Mouse (Mus musculus): ENCODE measurements around the gene Lrrk1. TPM values are rescaled to one million over a fixed set of nuclear protein-coding genes. Genes with fewer than 3 reads are reported as not detected.

Lrrk1 gene
- total and polyA plus RNA-seq, 3 experiments, result 0.22 TPM; not detected in 2

DNA sequence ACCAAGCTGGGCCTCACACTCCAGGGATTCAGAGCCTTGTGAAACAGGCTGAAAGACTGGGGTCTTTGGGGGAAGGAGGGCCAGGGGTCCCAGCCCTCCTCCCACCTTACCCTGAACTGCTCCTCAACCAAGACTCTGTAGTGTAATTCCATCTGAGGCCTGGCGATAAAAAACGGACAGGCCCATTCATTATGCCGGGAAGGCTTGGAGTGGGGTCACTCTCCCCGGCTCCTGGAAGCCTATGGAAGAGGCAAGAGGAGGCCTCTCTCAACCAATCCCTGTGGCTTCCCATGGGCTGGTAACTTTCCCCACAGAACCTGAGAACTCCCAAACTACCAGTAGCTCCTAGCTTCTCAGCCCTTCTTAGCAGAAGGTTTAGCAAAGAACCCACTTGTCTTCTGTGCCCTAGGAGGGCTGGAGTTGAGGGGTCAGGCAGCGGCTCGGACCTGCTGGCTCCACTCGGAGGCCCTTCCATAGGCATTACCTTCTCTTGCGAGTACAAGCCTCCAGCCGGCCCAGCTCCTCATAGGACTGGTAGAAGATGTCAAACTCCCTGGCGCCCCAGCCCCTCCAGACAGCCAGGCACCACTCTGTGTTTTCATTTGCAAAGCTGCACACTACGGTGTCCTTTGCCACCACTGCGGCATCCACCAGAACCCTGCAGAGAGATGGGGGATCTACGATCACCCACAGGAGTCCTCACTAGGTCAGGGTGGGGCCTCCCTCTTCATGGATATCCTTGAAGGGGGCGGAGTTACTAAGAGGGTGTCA lies 128.5 kb downstream of the Lrrk1 start:
- Histone ChIP-seq H3K4me3 (ENCODE audit: low read depth, low read length) (no peak overlapping the region), H3K27me3 (ENCODE audit: insufficient read depth, low read length) (peaks cover 68% of the 10 kb centered on the region), H3K4me1 (ENCODE audit: insufficient read depth, low read depth, low read length) (peaks cover 9% of the 10 kb centered on the region; the same call in 1 of the 2 replicates), H3K36me3 (replicated peaks) (no peaks in the 10 kb centered on the region), H3K9me3 (replicated peaks) (no peaks in the 10 kb centered on the region)
- ATAC-seq (ENCODE audit: extremely low read depth, insufficient number of reproducible peaks, low FRiP score, poor library complexity, severe bottlenecking) (no peak), DNase-seq (ENCODE audit: low spot score) (no peak)
- TF ChIP-seq GATA1 (IDR thresholded peaks at IDR 0.05; ENCODE audit: borderline replicate concordance, low read length) (no peak), POLR2AphosphoS5 (IDR thresholded peaks at IDR 0.05; ENCODE audit: insufficient replicate concordance, low read depth, low read length) (no peak), TAL1 (conservative IDR thresholded peaks at IDR 0.05; ENCODE audit: low read depth, low read length) (no peak), CTCF (IDR thresholded peaks at IDR 0.05; ENCODE audit: low read depth, low read length) (no peak), GATA2 (IDR thresholded peaks at IDR 0.05; ENCODE audit: borderline replicate concordance, low read depth, low read length) (no peak)

DNA sequence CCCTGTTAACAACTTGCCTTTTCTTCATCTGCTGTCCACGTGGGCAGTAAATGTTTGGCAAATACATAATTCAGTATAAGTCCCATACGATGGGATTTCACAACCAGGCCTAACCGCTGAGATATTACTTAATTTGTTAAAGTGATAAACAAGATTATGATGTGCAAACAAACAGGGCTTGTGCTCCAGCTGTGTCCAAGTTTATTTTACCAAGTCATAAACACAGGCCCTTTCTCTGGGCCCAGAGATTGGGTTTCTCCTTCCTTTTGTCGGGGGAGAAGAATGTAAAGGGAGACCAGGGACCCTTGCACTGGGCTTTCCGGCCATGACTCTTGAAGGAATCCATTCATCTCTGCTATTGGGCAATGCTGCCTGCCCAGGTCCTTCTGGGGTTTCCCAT lies 129.2 kb downstream of the Lrrk1 start:
- H3K4me3 ChIP-seq (ENCODE audit: low read depth, low read length), result no peak overlapping the region
- H3K9me3 ChIP-seq (replicated peaks), result no peaks in the 10 kb centered on the region
- TF ChIP-seq GATA1 (IDR thresholded peaks at IDR 0.05; ENCODE audit: borderline replicate concordance, low read length) (no peak), CTCF (IDR thresholded peaks at IDR 0.05; ENCODE audit: low read depth, low read length) (no peak)
- H3K4me1 ChIP-seq (ENCODE audit: insufficient read depth, low read depth, low read length), result peaks cover 10% of the 10 kb centered on the region; the same call in 1 of the 2 replicates
- peaks cover 68% of the 10 kb centered on the region for H3K27me3 ChIP-seq (ENCODE audit: insufficient read depth, low read length)
- DNase-seq (ENCODE audit: low spot score) (no peak), ATAC-seq (ENCODE audit: extremely low read depth, insufficient number of reproducible peaks, low FRiP score, poor library complexity, severe bottlenecking) (no peak)
- H3K36me3 ChIP-seq (replicated peaks), result no peaks in the 10 kb centered on the region

DNA sequence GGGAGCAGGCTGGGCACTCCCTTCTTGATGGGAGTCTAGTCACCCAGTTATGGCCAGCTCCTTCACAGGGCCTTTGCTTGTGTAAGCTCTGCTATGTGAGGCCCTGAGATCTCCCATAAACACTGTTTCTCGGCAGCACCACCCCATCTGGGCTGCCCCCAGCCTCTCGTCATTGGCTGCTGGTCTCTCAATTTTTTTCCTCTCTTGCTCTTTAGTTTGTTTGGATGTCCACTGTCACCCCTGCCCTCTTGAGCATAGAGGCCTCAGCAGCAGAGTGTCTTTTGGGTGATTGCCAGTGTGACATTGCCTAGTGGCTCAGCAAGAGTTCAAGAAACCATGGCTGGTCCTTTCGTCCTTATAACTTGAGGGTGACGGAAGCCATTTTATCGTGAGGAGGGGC lies 130.9 kb downstream of the Lrrk1 start:
- ATAC-seq (ENCODE audit: extremely low read depth, insufficient number of reproducible peaks, low FRiP score, poor library complexity, severe bottlenecking), result no peak
- no peaks in the 10 kb centered on the region for H3K9me3 ChIP-seq (replicated peaks)
- no peak for TF ChIP-seq TAL1 (conservative IDR thresholded peaks at IDR 0.05; ENCODE audit: low read depth, low read length)
- TF ChIP-seq CTCF (IDR thresholded peaks at IDR 0.05; ENCODE audit: low read depth, low read length), result no peak
- TF ChIP-seq POLR2AphosphoS5 (IDR thresholded peaks at IDR 0.05; ENCODE audit: insufficient replicate concordance, low read depth, low read length), result no peak
- no peak for TF ChIP-seq GATA2 (IDR thresholded peaks at IDR 0.05; ENCODE audit: borderline replicate concordance, low read depth, low read length)
- no peak for TF ChIP-seq GATA1 (IDR thresholded peaks at IDR 0.05; ENCODE audit: borderline replicate concordance, low read length)
- H3K4me1 ChIP-seq (ENCODE audit: insufficient read depth, low read depth, low read length), result peaks cover 25% of the 10 kb centered on the region
- H3K27me3 ChIP-seq (ENCODE audit: insufficient read depth, low read length), result peaks cover 56% of the 10 kb centered on the region
- no peak overlapping the region for H3K4me3 ChIP-seq (ENCODE audit: low read depth, low read length)
- no peak for DNase-seq (ENCODE audit: low spot score)
- no peaks in the 10 kb centered on the region for H3K36me3 ChIP-seq (replicated peaks)

- H3K36me3 ChIP-seq (replicated peaks), result no peaks in the 10 kb centered on the region
- peaks cover 32% of the 10 kb centered on the region for H3K4me1 ChIP-seq (ENCODE audit: insufficient read depth, low read depth, low read length)
- peaks cover 48% of the 10 kb centered on the region for H3K27me3 ChIP-seq (ENCODE audit: insufficient read depth, low read length)
- ATAC-seq (ENCODE audit: extremely low read depth, insufficient number of reproducible peaks, low FRiP score, poor library complexity, severe bottlenecking) (no peak), DNase-seq (ENCODE audit: low spot score) (no peak)
- TF ChIP-seq CTCF (IDR thresholded peaks at IDR 0.05; ENCODE audit: low read depth, low read length), result no peak
- no peak overlapping the region for H3K4me3 ChIP-seq (ENCODE audit: low read depth, low read length)
- no peaks in the 10 kb centered on the region for H3K9me3 ChIP-seq (replicated peaks)
Observed at GRCm38 (mm10) chr7:66256441-66256840, 131.7 kb downstream of the Lrrk1 start.

DNA sequence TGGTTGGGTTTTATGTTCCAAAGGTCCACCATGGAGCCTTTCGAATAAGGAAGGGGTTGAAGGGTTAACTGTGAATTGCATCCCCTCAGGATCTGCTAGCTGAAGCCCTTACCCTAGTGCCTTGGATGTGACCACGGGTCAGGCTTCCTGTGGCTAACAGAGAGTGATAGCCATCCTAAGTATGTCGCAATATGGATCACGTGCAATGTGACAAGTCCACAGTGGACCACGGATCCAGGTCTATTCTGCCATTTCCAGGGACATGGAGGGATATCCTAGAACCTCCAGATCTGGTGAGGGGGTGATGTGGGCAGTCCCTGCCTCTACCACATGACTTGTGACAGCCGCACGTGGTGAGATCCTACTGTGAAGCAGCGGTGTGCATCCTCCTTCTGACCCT lies 133.2 kb downstream of the Lrrk1 start:
- Histone ChIP-seq H3K36me3 (replicated peaks) (no peaks in the 10 kb centered on the region), H3K4me3 (ENCODE audit: low read depth, low read length) (no peak overlapping the region)

GRCm38 (mm10) chr7:66253975-66254651 lies 134.0 kb downstream of the Lrrk1 start:
- ATAC-seq (ENCODE audit: extremely low read depth, insufficient number of reproducible peaks, low FRiP score, poor library complexity, severe bottlenecking) (no peak), DNase-seq (ENCODE audit: low spot score) (no peak)
- H3K27me3 ChIP-seq (ENCODE audit: insufficient read depth, low read length), result peaks cover 28% of the 10 kb centered on the region
- H3K9me3 ChIP-seq (replicated peaks), result no peaks in the 10 kb centered on the region
- H3K4me1 ChIP-seq (ENCODE audit: insufficient read depth, low read depth, low read length), result peaks cover 45% of the 10 kb centered on the region
- TF ChIP-seq POLR2AphosphoS5 (IDR thresholded peaks at IDR 0.05; ENCODE audit: insufficient replicate concordance, low read depth, low read length), result no peak
- no peak for TF ChIP-seq GATA1 (IDR thresholded peaks at IDR 0.05; ENCODE audit: borderline replicate concordance, low read length)
- TF ChIP-seq TAL1 (conservative IDR thresholded peaks at IDR 0.05; ENCODE audit: low read depth, low read length), result no peak
- no peak for TF ChIP-seq GATA2 (IDR thresholded peaks at IDR 0.05; ENCODE audit: borderline replicate concordance, low read depth, low read length)
- H3K4me3 ChIP-seq (ENCODE audit: low read depth, low read length), result no peak overlapping the region
- no peaks in the 10 kb centered on the region for H3K36me3 ChIP-seq (replicated peaks)

More for the DNA sequence above, 133.2 kb downstream of the Lrrk1 start:
- H3K4me1 ChIP-seq (ENCODE audit: insufficient read depth, low read depth, low read length), result peaks cover 36% of the 10 kb centered on the region
- ATAC-seq (ENCODE audit: extremely low read depth, insufficient number of reproducible peaks, low FRiP score, poor library complexity, severe bottlenecking) (no peak), DNase-seq (ENCODE audit: low spot score) (no peak)
- TF ChIP-seq TAL1 (conservative IDR thresholded peaks at IDR 0.05; ENCODE audit: low read depth, low read length), result no peak
- no peak for TF ChIP-seq GATA1 (IDR thresholded peaks at IDR 0.05; ENCODE audit: borderline replicate concordance, low read length)
- TF ChIP-seq CTCF (IDR thresholded peaks at IDR 0.05; ENCODE audit: low read depth, low read length), result no peak
- TF ChIP-seq GATA2 (IDR thresholded peaks at IDR 0.05; ENCODE audit: borderline replicate concordance, low read depth, low read length), result no peak
- no peaks in the 10 kb centered on the region for H3K9me3 ChIP-seq (replicated peaks)
- H3K27me3 ChIP-seq (ENCODE audit: insufficient read depth, low read length), result peaks cover 35% of the 10 kb centered on the region

Data from G1E (cell line).